Mouse (Mus musculus): ENCODE data around the gene Lama1. TPM values are rescaled to one million over a fixed set of nuclear protein-coding genes. Genes with fewer than 3 reads are reported as not detected.
"Not testable (repeated sequence)": the region's sequence is repeated elsewhere in the genome, so short reads cannot be mapped to it uniquely, and the experiment has no call there.

Lama1 gene
- polyA plus RNA-seq, 1 experiment from 2014 or later, result 5.0 TPM

DNA sequence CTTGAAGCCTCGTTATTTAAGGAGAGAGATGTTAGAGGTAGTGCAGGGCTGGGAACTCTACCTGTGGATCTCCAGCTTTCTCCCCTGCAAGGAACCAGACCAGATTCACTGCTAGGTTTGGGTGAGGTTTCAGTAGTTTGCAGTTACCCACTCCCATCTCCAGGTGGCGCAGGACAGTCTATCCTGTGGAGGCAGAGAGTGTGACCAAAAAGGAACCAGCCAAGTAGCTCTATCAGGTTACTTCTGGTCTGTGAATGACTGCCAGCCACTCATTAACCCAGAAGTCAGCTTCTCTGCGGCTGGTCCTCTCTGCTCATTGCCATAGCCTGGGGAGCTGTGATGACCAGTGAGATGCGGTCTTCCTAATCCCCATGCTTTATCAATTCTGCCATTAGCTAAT is 82.8 kb downstream of the Lama1 start:
- WGBS, result 67% methylated on average over 4 of the region's 4 CpGs
- Histone ChIP-seq H3K9me3 (no peaks in the 10 kb centered on the region), H3K9ac (replicated peaks) (no peak overlapping the region), H3K4me2 (replicated peaks) (no peak overlapping the region), H3K36me3 (no peaks in the 10 kb centered on the region), H3K4me3 (no peak overlapping the region), H3K4me1 (no peaks in the 10 kb centered on the region), H3K27me3 (no peaks in the 10 kb centered on the region), H3K27ac (replicated peaks) (no peak overlapping the region)
- ATAC-seq (replicated peaks), result no peak

DNA sequence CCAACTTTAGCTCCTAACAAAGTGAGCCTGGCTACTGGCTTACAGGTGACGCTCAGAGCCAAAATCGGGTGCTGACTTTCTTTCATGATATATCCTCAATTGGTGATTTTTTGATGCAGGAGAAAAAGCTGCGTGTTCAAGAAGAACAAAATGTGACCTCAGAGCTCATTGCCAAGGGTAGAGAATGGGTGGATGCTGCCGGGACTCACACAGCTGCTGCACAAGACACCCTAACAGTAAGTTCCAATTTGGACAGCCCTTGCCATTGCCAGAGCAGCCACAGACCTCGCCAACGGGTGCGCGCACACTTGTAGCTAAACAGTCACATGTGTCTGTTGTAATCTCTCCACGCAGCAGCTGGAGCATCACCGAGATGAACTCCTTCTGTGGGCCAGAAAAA is 94.0 kb downstream of the Lama1 start:
- Histone ChIP-seq H3K27ac (replicated peaks) (no peak overlapping the region), H3K27me3 (no peaks in the 10 kb centered on the region), H3K4me1 (no peaks in the 10 kb centered on the region), H3K9me3 (no peaks in the 10 kb centered on the region), H3K9ac (replicated peaks) (no peak overlapping the region), H3K4me3 (no peak overlapping the region), H3K4me2 (replicated peaks) (no peak overlapping the region), H3K36me3 (0 out of 2 replicates have a peak, but pooled peaks cover 3% of the 10 kb centered on the region)
- WGBS, result 97% methylated on average over 10 of the region's 10 CpGs
- no peak for ATAC-seq (replicated peaks)

DNA sequence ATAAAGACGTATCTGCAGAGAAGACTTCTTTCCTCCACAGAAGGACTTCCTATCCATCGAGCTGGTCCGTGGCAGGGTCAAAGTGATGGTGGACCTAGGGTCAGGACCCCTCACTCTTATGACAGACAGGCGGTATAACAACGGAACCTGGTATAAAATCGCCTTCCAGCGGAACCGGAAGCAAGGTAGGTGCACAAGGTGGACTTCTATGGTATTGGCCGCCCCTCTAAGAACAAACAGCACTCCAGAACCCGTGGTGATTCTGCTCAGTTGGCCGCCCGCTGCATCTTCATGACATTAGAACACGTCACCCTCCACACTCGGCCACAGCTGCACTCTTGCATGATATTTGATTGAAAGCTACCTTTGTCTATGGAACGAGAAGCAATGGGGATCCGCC is 112.1 kb downstream of the Lama1 start:
- Histone ChIP-seq H3K27ac (replicated peaks) (no peak overlapping the region), H3K4me3 (no peak overlapping the region), H3K9me3 (no peaks in the 10 kb centered on the region), H3K36me3 (0 out of 2 replicates have a peak, but pooled peaks cover 4% of the 10 kb centered on the region), H3K4me1 (no peaks in the 10 kb centered on the region), H3K4me2 (replicated peaks) (no peak overlapping the region), H3K27me3 (no peaks in the 10 kb centered on the region), H3K9ac (replicated peaks) (no peak overlapping the region)
- WGBS, result 88% methylated on average over 16 of the region's 16 CpGs
- no peak for ATAC-seq (replicated peaks)

DNA sequence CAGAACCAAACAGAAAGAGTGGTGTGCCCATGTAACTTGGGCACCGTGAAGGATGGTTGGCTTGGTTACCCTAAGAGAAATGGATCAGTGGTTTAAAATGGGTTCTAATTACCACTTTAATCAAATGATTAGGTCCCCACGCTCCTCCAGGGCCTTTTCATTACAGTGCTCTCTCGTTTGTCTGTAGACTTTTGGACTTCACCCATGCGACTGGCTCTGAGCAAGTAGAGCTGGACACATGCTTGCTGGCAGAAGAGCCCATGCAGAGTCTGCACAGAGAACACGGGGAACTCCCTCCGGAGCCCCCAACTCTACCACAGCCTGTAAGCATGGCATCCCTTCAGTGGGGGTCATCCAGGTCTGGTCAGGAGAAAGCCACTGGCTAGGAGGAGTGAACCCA is 116.6 kb downstream of the Lama1 start:
- no peaks in the 10 kb centered on the region for H3K9me3 ChIP-seq
- WGBS, result 85% methylated on average over 6 of the region's 6 CpGs
- H3K27ac ChIP-seq (replicated peaks), result no peak overlapping the region
- no peaks in the 10 kb centered on the region for H3K4me1 ChIP-seq
- H3K9ac ChIP-seq (replicated peaks), result no peak overlapping the region
- H3K36me3 ChIP-seq, result no peaks in the 10 kb centered on the region
- H3K4me3 ChIP-seq, result no peak overlapping the region
- no peak for ATAC-seq (replicated peaks)
- no peak overlapping the region for H3K4me2 ChIP-seq (replicated peaks)
- no peaks in the 10 kb centered on the region for H3K27me3 ChIP-seq

DNA sequence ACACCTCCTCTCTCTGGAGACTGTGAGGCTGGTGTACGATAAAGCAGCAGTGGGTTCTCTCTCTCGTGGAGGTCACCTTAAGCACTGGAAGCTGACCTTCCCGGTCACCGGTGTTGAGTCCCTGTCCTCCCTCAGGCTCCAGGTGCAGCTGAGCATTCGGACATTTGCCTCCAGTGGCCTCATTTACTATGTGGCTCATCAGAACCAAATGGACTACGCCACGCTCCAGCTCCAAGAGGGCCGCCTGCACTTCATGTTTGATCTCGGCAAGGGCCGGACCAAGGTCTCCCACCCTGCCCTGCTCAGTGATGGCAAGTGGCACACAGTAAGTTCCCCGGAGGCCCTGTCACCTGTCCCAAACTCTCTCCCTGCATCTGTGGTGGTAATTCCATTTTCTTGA is 118.7 kb downstream of the Lama1 start:
- Histone ChIP-seq H3K4me3 (no peak overlapping the region), H3K9ac (replicated peaks) (no peak overlapping the region), H3K36me3 (no peaks in the 10 kb centered on the region), H3K4me1 (no peaks in the 10 kb centered on the region), H3K27me3 (no peaks in the 10 kb centered on the region), H3K4me2 (replicated peaks) (no peak overlapping the region), H3K9me3 (no peaks in the 10 kb centered on the region), H3K27ac (replicated peaks) (no peak overlapping the region)
- 98% methylated on average over 11 of the region's 11 CpGs for WGBS
- no peak for ATAC-seq (replicated peaks)

DNA sequence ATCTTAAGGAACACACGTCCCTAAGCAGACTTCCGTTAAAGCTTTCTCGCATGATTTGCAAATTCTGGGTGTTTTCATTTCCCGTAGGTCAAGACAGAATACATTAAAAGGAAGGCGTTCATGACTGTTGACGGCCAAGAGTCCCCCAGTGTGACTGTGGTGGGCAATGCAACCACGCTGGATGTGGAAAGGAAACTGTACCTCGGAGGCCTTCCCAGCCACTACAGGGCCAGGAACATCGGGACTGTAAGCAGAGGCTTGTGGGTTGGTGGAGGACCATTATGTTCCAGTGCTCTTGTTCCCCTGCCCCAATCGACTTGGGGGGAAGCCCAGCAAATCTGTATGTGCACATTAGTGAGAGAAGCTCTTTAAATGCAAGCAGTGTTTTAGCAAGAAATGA is 119.9 kb downstream of the Lama1 start:
- Histone ChIP-seq H3K4me2 (replicated peaks) (no peak overlapping the region), H3K4me1 (no peaks in the 10 kb centered on the region), H3K4me3 (no peak overlapping the region), H3K36me3 (no peaks in the 10 kb centered on the region), H3K9ac (replicated peaks) (no peak overlapping the region), H3K27ac (replicated peaks) (no peak overlapping the region), H3K9me3 (no peaks in the 10 kb centered on the region), H3K27me3 (no peaks in the 10 kb centered on the region)
- 95% methylated on average over 10 of the region's 10 CpGs for WGBS
- ATAC-seq (replicated peaks), result no peak

DNA sequence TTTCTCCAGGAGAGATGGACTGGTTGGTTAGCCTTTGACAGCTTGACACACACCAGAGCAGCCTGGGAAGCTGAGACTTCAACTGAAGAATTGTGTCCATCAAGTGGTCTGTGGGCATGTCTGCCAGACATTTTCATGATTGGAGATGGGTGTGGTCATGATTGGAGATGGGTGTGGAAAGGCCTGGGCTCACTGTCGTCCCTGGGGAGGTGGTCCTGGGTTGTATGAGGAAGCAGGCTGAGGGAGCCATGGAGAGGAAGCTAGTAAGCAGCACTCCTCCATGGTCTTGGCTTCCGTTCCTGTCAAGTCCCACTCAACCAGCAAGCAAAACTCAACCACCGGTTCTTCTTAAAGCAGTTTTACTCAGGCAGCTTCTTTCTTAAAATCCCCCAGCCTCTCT is 130.4 kb downstream of the Lama1 start:
- Histone ChIP-seq H3K4me2 (replicated peaks) (no peak overlapping the region), H3K9ac (replicated peaks) (no peak overlapping the region), H3K27ac (replicated peaks) (no peak overlapping the region), H3K27me3 (no peaks in the 10 kb centered on the region), H3K4me1 (no peaks in the 10 kb centered on the region), H3K9me3 (no peaks in the 10 kb centered on the region), H3K36me3 (no peaks in the 10 kb centered on the region), H3K4me3 (no peak overlapping the region)
- ATAC-seq (replicated peaks), result no peak
- WGBS, result 95% methylated on average over 3 of the region's 3 CpGs

DNA sequence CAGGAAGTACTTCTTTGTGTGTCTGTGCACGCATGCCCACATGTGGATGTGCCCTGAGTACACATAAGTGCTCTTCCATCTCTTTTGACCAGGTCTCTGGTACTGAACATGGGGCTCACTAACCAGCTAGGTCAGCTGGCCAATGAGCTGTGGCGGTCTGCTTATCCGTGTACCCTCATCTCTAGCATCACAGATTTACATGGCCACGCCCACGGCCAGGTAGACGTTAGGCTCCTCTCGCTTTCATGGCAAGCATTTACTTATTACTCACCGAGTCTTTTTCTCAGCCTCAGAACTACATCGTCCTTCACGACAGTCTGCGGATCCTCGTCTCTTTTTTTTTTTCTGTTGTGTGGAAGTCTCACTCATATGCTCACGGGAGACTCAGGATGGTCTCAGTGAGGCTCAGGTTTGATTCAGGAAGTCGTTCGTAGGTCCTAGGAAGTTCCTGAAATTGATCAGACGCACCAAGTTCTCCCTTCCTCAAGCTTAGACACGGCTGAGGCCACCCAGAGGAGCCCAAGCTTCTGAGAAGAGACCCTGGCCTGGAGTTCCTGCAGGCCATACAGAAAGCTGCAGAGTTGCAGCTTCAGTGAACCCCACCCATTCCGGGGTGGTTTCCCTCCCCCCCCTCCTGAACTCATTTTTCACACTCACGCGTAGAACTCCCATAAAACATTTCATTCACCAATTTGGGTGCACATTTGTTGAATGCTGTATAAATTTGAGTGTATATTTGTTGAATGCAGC is 139.3 kb downstream of the Lama1 start:
- no peak overlapping the region for H3K4me3 ChIP-seq
- no peak overlapping the region for H3K9ac ChIP-seq (replicated peaks)
- no peaks in the 10 kb centered on the region for H3K9me3 ChIP-seq
- H3K4me2 ChIP-seq (replicated peaks), result no peak overlapping the region
- no peak overlapping the region for H3K27ac ChIP-seq (replicated peaks)
- H3K27me3 ChIP-seq, result no peaks in the 10 kb centered on the region
- WGBS, result 93% methylated on average over 20 of the region's 20 CpGs
- no peaks in the 10 kb centered on the region for H3K4me1 ChIP-seq
- no peak for ATAC-seq (replicated peaks)
- H3K36me3 ChIP-seq, result no peaks in the 10 kb centered on the region

DNA sequence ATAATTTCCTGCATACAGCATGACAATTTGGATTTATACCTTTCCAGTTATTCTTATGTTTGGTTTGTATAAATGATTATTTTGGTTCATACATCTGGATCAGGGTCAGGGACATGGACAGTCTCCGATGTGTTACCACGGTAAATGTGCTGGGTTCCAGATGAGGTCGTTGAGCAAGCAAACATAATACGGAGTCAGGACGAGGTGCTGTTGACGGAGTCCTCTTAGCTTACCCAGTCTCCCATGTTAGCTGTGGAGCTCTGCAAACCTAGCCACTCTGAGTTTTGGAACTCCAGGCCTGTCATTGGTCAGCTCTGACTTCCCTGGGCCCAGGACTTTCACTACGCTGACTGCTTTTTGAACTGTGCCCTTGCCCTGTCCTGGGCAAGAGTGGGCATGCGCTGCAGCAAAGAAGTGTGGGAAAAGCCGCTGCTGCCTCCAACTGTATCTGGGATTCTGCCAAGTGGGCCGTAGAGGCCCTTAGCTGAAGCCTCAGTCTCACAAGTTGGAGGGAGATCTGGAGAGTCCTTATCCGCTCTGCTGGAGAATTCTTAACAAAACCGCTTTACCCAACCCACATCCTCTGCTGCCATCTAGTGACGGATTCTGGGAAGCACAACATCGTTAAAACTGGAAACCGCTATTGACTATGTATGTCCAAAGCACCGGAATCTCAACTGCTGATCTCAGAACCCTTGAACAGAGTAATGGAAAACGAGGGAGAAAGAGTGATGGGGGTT is 140.5 kb downstream of the Lama1 start:
- no peaks in the 10 kb centered on the region for H3K36me3 ChIP-seq
- ATAC-seq (replicated peaks), result peak; percentile 86
- H3K9ac ChIP-seq (replicated peaks), result no peak overlapping the region
- H3K27ac ChIP-seq (replicated peaks), result no peak overlapping the region
- 54% methylated on average over 17 of the region's 17 CpGs for WGBS
- no peaks in the 10 kb centered on the region for H3K4me1 ChIP-seq
- H3K9me3 ChIP-seq, result no peaks in the 10 kb centered on the region
- no peaks in the 10 kb centered on the region for H3K27me3 ChIP-seq
- H3K4me3 ChIP-seq, result no peak overlapping the region
- no peak overlapping the region for H3K4me2 ChIP-seq (replicated peaks)

DNA sequence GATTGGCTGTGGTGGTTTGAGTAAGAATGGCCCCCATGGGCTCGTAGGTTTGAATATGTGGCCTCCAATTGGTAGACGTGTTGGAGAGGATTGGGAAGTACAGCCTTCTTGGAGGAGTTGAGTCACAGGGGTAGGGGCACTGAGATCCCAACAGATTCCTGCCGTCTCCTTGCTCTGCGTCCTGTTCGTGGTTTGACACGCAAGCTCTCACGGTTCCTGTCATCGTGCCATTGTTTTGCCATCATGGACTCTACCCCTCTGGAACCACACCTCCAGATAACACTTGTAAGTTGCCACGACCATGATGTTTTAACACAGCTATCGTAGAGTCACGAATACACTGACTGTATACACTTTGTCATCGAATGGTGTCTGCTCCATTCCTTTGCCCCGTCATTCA is 141.9 kb downstream of the Lama1 start:
- H3K4me1 ChIP-seq, result no peaks in the 10 kb centered on the region
- H3K27ac ChIP-seq (replicated peaks), result no peak overlapping the region
- no peaks in the 10 kb centered on the region for H3K9me3 ChIP-seq
- H3K27me3 ChIP-seq, result no peaks in the 10 kb centered on the region
- H3K4me3 ChIP-seq, result no peak overlapping the region
- WGBS, result 82% methylated on average over 13 of the region's 13 CpGs
- no peak overlapping the region for H3K9ac ChIP-seq (replicated peaks)
- no peak for ATAC-seq (replicated peaks)
- H3K4me2 ChIP-seq (replicated peaks), result no peak overlapping the region
- no peaks in the 10 kb centered on the region for H3K36me3 ChIP-seq

DNA sequence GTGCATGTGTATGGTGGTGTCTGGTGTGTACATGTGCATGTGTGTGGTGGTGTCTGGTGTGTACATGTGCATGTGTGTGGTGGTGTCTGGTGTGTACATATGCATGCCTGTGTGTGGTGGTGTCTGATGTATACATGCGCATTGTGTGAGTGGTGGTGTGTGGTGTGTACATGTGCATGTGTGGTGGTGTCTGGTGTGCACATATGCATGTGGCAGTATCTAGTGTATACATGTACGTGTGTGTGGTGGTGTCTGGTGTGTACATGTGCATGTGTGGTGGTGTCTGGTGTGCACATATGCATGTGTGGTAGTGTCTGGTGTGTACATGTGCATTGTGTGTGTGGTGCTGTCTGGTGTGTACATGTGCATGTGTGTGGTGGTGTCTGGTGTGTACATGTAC is 144.4 kb downstream of the Lama1 start:
- ATAC-seq (replicated peaks); H3K36me3 ChIP-seq; H3K9ac ChIP-seq (replicated peaks); H3K4me2 ChIP-seq (replicated peaks); H3K27ac ChIP-seq (replicated peaks); H3K4me3 ChIP-seq; H3K4me1 ChIP-seq; H3K9me3 ChIP-seq; H3K27me3 ChIP-seq: not testable (repeated sequence)
- 95% methylated on average over 2 of the region's 2 CpGs for WGBS

DNA sequence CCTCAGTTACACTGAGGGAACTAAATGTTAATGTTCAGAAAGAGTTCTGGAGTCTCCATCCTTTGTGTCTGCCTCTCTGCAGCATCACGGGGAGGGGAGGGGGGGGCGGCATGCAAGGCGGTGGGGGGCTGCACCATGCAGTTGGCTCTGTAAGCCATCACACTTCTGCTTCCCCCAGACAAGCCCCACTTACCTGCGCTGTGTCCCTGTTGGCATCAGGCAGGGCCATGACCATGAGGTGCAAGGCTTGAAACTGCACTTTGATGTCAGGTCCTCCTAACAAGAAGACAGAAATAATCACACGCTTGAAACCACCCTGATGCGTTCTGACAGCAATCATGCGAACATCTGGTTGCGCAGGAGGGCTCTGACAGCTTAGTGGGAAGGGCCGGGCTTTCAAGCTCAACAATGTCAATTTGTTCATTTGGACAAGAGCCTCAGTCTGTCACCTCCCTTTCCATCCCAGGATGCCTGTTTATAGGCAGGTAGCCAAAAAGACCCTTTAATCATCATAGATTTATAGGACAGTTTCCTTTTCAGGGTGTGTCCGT is 164.1 kb downstream of the Lama1 start:
- Histone ChIP-seq H3K9me3 (no peaks in the 10 kb centered on the region), H3K9ac (replicated peaks) (no peak overlapping the region), H3K4me3 (no peak overlapping the region), H3K27me3 (no peaks in the 10 kb centered on the region), H3K4me2 (replicated peaks) (no peak overlapping the region), H3K36me3 (no peaks in the 10 kb centered on the region), H3K27ac (replicated peaks) (no peak overlapping the region), H3K4me1 (0 out of 2 replicates have a peak, but pooled peaks cover 4% of the 10 kb centered on the region)
- WGBS, result 78% methylated on average over 10 of the region's 10 CpGs
- peak; percentile 12; the same call in 1 of the 2 replicates for ATAC-seq (replicated peaks)
